Mouse (Mus musculus): ENCODE measurements around the gene Zc3hav1l. TPM values are rescaled to one million over a fixed set of nuclear protein-coding genes. Genes with fewer than 3 reads are reported as not detected.

The Zc3hav1l gene
- polyA plus RNA-seq (2014; fragmentation: Nextera tagmentation; extraction: Ambion mirVana): 12.8 and 15.6 TPM in 2 replicates

DNA sequence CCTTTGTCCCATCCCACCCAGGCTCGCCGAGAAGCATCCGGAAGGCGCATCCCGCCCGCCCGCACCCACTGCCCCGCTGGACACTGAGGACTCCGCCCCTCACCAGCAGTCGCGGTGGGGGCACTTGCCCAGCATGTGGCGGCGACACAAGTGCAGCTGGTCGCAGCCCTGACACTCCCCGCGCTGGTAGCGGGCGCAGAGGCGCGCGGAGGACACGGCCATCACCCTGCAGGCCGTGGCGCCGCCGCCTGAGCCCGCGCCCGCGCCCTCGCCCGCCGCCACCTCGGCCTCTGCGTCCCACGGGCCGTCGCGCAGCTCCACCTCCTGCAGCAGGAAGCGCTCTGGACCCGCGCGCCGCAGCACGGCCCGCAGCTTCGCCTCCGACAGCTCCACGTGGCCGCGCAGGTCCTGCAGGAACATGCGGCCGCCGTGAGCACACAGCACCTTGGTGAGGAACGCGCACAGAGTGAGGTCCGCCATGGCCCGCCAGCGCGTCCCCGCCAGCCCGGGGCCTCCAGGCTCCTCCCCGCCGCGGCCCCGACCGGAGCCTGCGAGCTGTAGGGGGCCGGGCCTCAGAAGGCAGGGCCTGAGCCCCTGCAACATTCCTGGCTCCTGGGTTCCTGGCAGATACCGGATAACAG lies at the start of gene Zc3hav1l:
Gene Zc3hav1l, minus strand, starts transcription at position 499 of the 641 bp plus-strand sequence.
- ATAC-seq (replicated peaks; ENCODE audit: low FRiP score, low TSS enrichment, low read depth) (peak; percentile 98), DNase-seq (ENCODE audit: low spot score) (peak; percentile 93)
- Histone ChIP-seq H3K4me1 (replicated peaks; ENCODE audit: control insufficient read depth, insufficient read depth, low read length) (no peaks in the 10 kb centered on the region), H3K4me3 (ENCODE audit: low read depth, low read length) (peak within 1 kb of the TSS; percentile 91), H3K4me2 (ENCODE audit: low read length) (peak within 1 kb of the TSS; percentile 59), H3K27me3 (replicated peaks; ENCODE audit: control insufficient read depth, insufficient read depth, low read length) (no peaks in the 10 kb centered on the region), H3K36me3 (ENCODE audit: control insufficient read depth, insufficient read depth, low read length) (peaks cover 30% of the 10 kb centered on the region), H3K9me3 (ENCODE audit: control insufficient read depth, low read length) (no peaks in the 10 kb centered on the region), H3K9ac (ENCODE audit: low read length) (peak within 1 kb of the TSS; percentile 97), H3K27ac (ENCODE audit: low read depth) (peak within 1 kb of the TSS; percentile 98)
- under 1% methylated on average over 54 of the region's 70 CpGs for WGBS

DNA sequence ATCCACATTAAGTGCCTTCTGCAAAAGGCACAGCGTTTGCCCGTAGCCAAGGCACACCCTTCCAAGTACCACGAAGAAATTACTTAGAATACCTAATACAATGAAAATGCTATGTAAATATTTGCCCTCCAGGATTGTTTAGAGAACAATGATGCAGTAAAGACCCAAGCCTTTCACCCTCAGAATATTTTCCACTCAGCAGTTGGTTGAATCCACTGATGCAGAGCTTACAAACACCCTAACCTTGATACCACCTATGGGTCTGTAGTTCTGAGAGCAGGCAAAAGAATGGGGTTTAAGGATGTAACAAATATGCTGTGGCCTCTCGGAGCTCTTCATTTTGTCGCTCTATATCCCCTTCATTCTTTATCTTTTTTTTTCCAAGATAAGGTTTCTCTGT lies 48.8 kb upstream of the Zc3hav1l start:
- peaks cover 22% of the 10 kb centered on the region for H3K27me3 ChIP-seq (replicated peaks; ENCODE audit: control insufficient read depth, insufficient read depth, low read length)
- H3K4me2 ChIP-seq (ENCODE audit: low read length): no peak overlapping the region
- H3K9me3 ChIP-seq (ENCODE audit: control insufficient read depth, low read length): no peaks in the 10 kb centered on the region
- no peaks in the 10 kb centered on the region for H3K36me3 ChIP-seq (ENCODE audit: control insufficient read depth, insufficient read depth, low read length)
- H3K4me3 ChIP-seq (ENCODE audit: low read depth, low read length): no peak overlapping the region
- H3K4me1 ChIP-seq (replicated peaks; ENCODE audit: control insufficient read depth, insufficient read depth, low read length): no peaks in the 10 kb centered on the region
- ATAC-seq (replicated peaks; ENCODE audit: low FRiP score, low TSS enrichment, low read depth): no peak
- no peak for DNase-seq (ENCODE audit: low spot score)
- WGBS: 72% methylated on average over 5 of the region's 5 CpGs
- no peak overlapping the region for H3K9ac ChIP-seq (ENCODE audit: low read length)
- no peak overlapping the region for H3K27ac ChIP-seq (ENCODE audit: low read depth)

GRCm38 (mm10) chr6:38345796-38346195 lies 46.7 kb upstream of the Zc3hav1l start:
- Histone ChIP-seq H3K27ac (ENCODE audit: low read depth) (no peak overlapping the region), H3K4me2 (ENCODE audit: low read length) (no peak overlapping the region), H3K36me3 (ENCODE audit: control insufficient read depth, insufficient read depth, low read length) (no peaks in the 10 kb centered on the region), H3K27me3 (replicated peaks; ENCODE audit: control insufficient read depth, insufficient read depth, low read length) (peaks cover 3% of the 10 kb centered on the region; the same call in 1 of the 2 replicates), H3K4me1 (replicated peaks; ENCODE audit: control insufficient read depth, insufficient read depth, low read length) (no peaks in the 10 kb centered on the region), H3K9me3 (ENCODE audit: control insufficient read depth, low read length) (no peaks in the 10 kb centered on the region), H3K4me3 (ENCODE audit: low read depth, low read length) (no peak overlapping the region), H3K9ac (ENCODE audit: low read length) (no peak overlapping the region)
- 42% methylated on average over 7 of the region's 7 CpGs for WGBS
- ATAC-seq (replicated peaks; ENCODE audit: low FRiP score, low TSS enrichment, low read depth) (0 out of 2 replicates have a peak, but pooled peaks have one; percentile 37), DNase-seq (ENCODE audit: low spot score) (no peak)

- 78% methylated on average over 7 of the region's 7 CpGs for WGBS
- no peaks in the 10 kb centered on the region for H3K27me3 ChIP-seq (replicated peaks; ENCODE audit: control insufficient read depth, insufficient read depth, low read length)
- ATAC-seq (replicated peaks; ENCODE audit: low FRiP score, low TSS enrichment, low read depth): no peak
Measured at GRCm38 (mm10) chr6:38344006-38344670, 45.1 kb upstream of the Zc3hav1l start.

GRCm38 (mm10) chr6:38343581-38343980 lies 44.5 kb upstream of the Zc3hav1l start:
- H3K27ac ChIP-seq (ENCODE audit: low read depth): no peak overlapping the region
- no peak overlapping the region for H3K4me3 ChIP-seq (ENCODE audit: low read depth, low read length)
- 40% methylated on average over 3 of the region's 3 CpGs for WGBS
- H3K27me3 ChIP-seq (replicated peaks; ENCODE audit: control insufficient read depth, insufficient read depth, low read length): no peaks in the 10 kb centered on the region
- H3K36me3 ChIP-seq (ENCODE audit: control insufficient read depth, insufficient read depth, low read length): no peaks in the 10 kb centered on the region
- no peaks in the 10 kb centered on the region for H3K9me3 ChIP-seq (ENCODE audit: control insufficient read depth, low read length)
- no peak for DNase-seq (ENCODE audit: low spot score)
- H3K4me2 ChIP-seq (ENCODE audit: low read length): no peak overlapping the region
- ATAC-seq (replicated peaks; ENCODE audit: low FRiP score, low TSS enrichment, low read depth): no peak
- H3K9ac ChIP-seq (ENCODE audit: low read length): no peak overlapping the region
- no peaks in the 10 kb centered on the region for H3K4me1 ChIP-seq (replicated peaks; ENCODE audit: control insufficient read depth, insufficient read depth, low read length)

More at GRCm38 (mm10) chr6:38344006-38344670, 45.1 kb upstream of the Zc3hav1l start:
- Histone ChIP-seq H3K27ac (ENCODE audit: low read depth) (no peak overlapping the region), H3K36me3 (ENCODE audit: control insufficient read depth, insufficient read depth, low read length) (no peaks in the 10 kb centered on the region), H3K9me3 (ENCODE audit: control insufficient read depth, low read length) (no peaks in the 10 kb centered on the region), H3K4me2 (ENCODE audit: low read length) (no peak overlapping the region), H3K4me1 (replicated peaks; ENCODE audit: control insufficient read depth, insufficient read depth, low read length) (no peaks in the 10 kb centered on the region), H3K4me3 (ENCODE audit: low read depth, low read length) (no peak overlapping the region), H3K9ac (ENCODE audit: low read length) (no peak overlapping the region)
- DNase-seq (ENCODE audit: low spot score): no peak

- ATAC-seq (replicated peaks; ENCODE audit: low FRiP score, low TSS enrichment, low read depth) (no peak), DNase-seq (ENCODE audit: low spot score) (no peak)
- 62% methylated on average over 8 of the region's 8 CpGs for WGBS
- Histone ChIP-seq H3K9me3 (ENCODE audit: control insufficient read depth, low read length) (no peaks in the 10 kb centered on the region), H3K36me3 (ENCODE audit: control insufficient read depth, insufficient read depth, low read length) (no peaks in the 10 kb centered on the region), H3K27me3 (replicated peaks; ENCODE audit: control insufficient read depth, insufficient read depth, low read length) (no peaks in the 10 kb centered on the region), H3K4me2 (ENCODE audit: low read length) (no peak overlapping the region), H3K9ac (ENCODE audit: low read length) (no peak overlapping the region), H3K4me3 (ENCODE audit: low read depth, low read length) (no peak overlapping the region), H3K4me1 (replicated peaks; ENCODE audit: control insufficient read depth, insufficient read depth, low read length) (no peaks in the 10 kb centered on the region), H3K27ac (ENCODE audit: low read depth) (no peak overlapping the region)
Measured at GRCm38 (mm10) chr6:38342666-38342992, 43.6 kb upstream of the Zc3hav1l start.

- Histone ChIP-seq H3K4me2 (ENCODE audit: low read length) (no peak overlapping the region), H3K27ac (ENCODE audit: low read depth) (no peak overlapping the region), H3K4me3 (ENCODE audit: low read depth, low read length) (no peak overlapping the region), H3K36me3 (ENCODE audit: control insufficient read depth, insufficient read depth, low read length) (no peaks in the 10 kb centered on the region), H3K27me3 (replicated peaks; ENCODE audit: control insufficient read depth, insufficient read depth, low read length) (no peaks in the 10 kb centered on the region), H3K4me1 (replicated peaks; ENCODE audit: control insufficient read depth, insufficient read depth, low read length) (no peaks in the 10 kb centered on the region), H3K9ac (ENCODE audit: low read length) (no peak overlapping the region), H3K9me3 (ENCODE audit: control insufficient read depth, low read length) (no peaks in the 10 kb centered on the region)
- 31% methylated on average over 11 of the region's 11 CpGs for WGBS
- ATAC-seq (replicated peaks; ENCODE audit: low FRiP score, low TSS enrichment, low read depth): no peak
- DNase-seq (ENCODE audit: low spot score): no peak
Measured at GRCm38 (mm10) chr6:38341751-38342665, 42.9 kb upstream of the Zc3hav1l start.

GRCm38 (mm10) chr6:38339078-38339477 lies 40.0 kb upstream of the Zc3hav1l start:
- H3K9me3 ChIP-seq (ENCODE audit: control insufficient read depth, low read length): no peaks in the 10 kb centered on the region
- H3K36me3 ChIP-seq (ENCODE audit: control insufficient read depth, insufficient read depth, low read length): no peaks in the 10 kb centered on the region
- H3K4me1 ChIP-seq (replicated peaks; ENCODE audit: control insufficient read depth, insufficient read depth, low read length): no peaks in the 10 kb centered on the region
- ATAC-seq (replicated peaks; ENCODE audit: low FRiP score, low TSS enrichment, low read depth) (no peak), DNase-seq (ENCODE audit: low spot score) (no peak)
- H3K4me2 ChIP-seq (ENCODE audit: low read length): no peak overlapping the region
- 76% methylated on average over 2 of the region's 2 CpGs for WGBS
- H3K27me3 ChIP-seq (replicated peaks; ENCODE audit: control insufficient read depth, insufficient read depth, low read length): no peaks in the 10 kb centered on the region
- no peak overlapping the region for H3K9ac ChIP-seq (ENCODE audit: low read length)
- H3K4me3 ChIP-seq (ENCODE audit: low read depth, low read length): no peak overlapping the region
- H3K27ac ChIP-seq (ENCODE audit: low read depth): no peak overlapping the region

Data from intestine, embryonic 14.5 days (tissue).